Mouse (Mus musculus) heart, postnatal 36 days (tissue): ENCODE results near the gene Lrrc3c. TPM values are rescaled to one million over a fixed set of nuclear protein-coding genes. Genes with fewer than 3 reads are reported as not detected.
"Not testable (repeated sequence)": the region's sequence is repeated elsewhere in the genome, so short reads cannot be mapped to it uniquely, and the experiment has no call there.

Experiments
- DNase-seq, 2 experiments: peaks; one replicate each; pipeline ENCODE4 v3.0.0; 2021 to 2022
- intact Hi-C: fragments of 180-260 bp; cut with DNase I; formaldehyde crosslinking; loops from one replicate; pipeline ENCODE4 v1.15.1; 2025
- total RNA-seq, 2 experiments: library from RNA; stranded (reverse); gene quantifications; 2 replicates each; pipeline ENCODE4 v1.2.3; 2021

Lrrc3c gene
- total RNA-seq, 2 experiments from 2014 or later, result not detected

DNA sequence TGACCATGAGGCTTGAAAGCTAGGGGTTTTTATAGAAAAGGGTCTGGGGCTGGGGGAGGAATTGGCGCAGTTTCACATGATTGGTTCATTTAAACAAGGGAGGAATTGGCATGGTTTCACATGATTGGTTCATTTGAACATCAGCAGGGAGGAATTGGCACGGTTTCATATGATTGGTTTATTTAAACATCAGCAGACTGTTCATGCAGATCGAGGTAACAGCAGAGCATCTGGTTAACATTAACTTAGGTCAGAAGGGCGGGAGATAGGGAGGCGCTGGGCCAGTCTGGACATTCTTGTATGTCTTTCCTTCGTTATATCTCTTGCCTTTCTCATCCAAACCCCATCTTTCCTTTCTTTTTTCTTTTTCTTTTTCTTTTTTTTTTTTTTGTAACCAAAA is 25.9 kb downstream of the Lrrc3c start:
- intact Hi-C loops, DNase-seq: not testable (repeated sequence)

DNA sequence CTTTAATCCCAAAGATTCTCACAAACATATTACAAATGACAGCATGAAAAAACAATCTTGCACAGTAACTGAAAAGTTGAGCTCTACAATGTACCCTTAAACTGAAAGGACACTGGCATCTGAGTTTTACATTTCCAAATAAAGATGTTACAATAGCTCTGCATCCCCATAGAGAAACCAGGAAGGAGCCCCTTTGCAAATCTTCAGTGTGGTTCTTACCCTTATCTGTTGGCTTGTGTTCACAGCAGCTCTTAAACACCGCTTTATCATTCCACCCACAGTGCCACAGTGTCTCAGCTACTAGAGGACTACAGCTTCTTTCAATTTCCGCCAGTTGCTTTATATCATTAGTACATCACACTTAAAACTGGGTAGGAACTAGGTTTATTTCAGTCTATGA is 26.3 kb downstream of the Lrrc3c start:
- DNase-seq, intact Hi-C loops: not testable (repeated sequence)

DNA sequence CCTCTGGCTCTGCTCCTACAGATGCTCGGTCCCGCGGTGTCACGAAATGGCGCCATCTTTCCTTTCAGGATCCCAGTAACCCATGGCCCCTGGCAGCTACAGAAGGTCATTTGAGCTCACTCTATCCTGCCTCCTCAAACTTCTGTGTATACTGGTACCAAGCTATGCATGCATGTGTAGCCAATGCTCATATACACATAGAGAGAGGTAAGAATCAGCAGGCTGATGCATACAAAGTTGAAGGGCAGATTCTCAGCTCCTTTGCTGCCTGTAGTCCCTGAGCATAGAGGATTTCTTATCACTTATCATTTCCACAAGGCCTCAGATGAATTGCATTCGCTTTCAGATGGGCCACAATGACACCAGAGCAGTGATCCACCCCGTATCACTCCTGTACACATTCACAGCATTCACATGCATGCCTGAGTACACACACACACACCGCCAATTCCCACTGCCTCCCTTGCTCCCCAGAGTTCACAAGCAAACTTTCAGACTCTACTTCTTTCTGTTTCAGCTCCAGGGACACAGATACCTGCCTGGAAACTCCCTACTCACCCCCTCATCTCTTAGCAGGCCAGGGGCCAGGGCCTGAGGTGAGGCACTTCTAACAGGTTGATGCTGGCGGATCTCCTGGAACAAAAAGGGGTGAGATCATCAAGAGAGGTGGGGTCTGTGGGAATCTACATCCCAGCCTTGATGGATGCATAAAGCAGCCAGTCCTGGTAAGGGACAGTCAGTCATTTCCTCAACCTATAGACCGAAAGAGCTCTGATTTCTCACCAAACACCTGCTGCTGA is 27.7 kb downstream of the Lrrc3c start, which contains the start of the genes Gm12355 and Gsdma3:
Gene Gm12355, minus strand, starts transcription at position 51 of the 800 bp plus-strand sequence.
Gene Gsdma3, plus strand, starts transcription at position 750 of the 800 bp plus-strand sequence.
- intact Hi-C loops, result no loop called here
- DNase-seq, result no peak

DNA sequence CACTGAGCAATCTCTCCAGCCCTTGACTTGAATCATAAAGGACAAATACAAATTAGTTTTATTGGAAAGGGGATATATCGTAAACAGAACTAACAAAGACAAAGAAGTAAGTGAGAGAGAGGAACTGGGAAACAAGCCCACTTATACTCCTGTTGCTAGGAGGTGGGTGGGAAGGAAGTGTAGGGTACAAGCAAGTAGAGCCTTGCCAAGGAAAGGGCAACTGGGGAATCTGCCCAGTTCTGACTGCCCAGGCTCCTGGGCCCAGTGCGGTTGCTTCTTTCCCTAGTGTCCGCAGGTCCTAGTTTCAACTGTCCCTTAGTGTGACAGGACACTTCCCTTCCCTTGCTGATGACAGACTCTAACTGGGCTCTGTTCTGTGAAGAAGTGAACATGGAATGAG is 30.6 kb downstream of the Lrrc3c start:
- DNase-seq, result no peak
- intact Hi-C loops, result no loop called here

DNA sequence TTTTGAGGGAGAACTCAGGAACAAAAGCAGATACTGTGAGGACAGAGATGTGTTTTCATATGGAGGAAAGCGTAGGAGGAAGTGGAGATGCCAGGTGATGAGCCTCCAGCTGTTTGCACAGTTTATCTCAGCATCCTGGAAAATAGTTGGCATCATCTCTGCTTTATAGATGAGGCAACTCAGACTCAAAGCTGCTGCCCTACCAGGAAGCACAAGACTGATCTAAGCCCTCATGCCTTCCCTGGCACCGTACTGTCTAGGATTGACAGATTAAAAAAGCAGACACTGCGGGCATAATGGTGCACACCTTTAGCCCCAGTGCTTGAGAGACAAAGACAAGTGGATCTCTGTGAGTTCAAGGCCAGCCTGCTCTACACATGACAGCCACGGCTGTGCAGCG is 32.6 kb downstream of the Lrrc3c start:
- intact Hi-C loops, result no loop called here
- no peak for DNase-seq

DNA sequence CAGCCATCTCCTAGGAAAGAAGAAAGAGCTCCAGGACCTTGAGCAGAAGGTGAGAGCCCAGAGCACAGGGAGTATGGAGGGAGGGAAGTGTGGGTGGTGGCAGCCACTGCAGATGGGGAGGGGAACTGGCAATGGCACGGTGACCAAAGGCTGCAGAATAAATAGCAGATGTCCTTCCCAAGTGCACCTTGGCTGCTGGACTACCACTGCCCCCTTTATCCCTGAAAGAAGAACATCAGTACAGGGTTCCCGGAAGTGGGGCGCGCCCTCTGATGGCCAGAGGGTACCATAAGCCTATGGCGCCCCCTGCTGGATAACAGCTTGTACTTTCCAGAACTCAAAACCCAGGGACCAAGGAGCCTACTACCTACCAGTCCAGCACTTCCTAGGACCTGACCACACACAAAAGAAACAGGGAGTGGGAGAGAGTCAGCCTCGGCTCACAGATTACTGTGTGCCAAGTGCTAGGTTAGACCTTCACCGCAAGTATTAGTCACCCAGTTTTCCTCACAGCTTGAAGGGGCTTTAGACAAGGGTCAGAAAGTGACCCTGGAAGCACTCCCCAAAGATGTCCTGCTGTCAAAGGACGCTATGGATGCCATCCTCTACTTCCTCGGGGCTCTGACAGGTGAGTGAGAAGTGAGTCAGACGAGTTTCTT is 37.4 kb downstream of the Lrrc3c start:
- DNase-seq, result not testable (repeated sequence)

DNA sequence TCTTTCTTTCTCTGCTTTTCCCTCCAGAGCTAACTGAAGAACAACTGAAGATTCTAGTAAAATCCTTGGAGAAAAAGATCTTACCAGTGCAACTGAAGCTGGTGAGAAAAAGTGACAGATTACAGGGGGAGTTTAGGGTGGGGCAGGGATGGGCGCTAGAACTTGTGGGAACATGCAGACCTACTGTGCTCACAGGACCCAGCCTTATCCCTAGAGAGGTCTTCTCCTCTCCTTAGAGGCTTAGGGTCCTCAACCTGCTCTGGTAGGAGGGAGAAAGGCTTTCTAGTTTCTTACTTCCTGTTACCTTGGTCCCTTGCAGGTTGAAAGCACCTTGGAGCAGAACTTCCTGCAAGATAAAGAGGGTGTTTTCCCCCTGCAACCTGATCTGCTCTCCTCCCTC is 39.4 kb downstream of the Lrrc3c start:
- intact Hi-C loops, result no loop called here
- no peak for DNase-seq

More for the DNA sequence above, 37.4 kb downstream of the Lrrc3c start:
- intact Hi-C loops, result not testable (repeated sequence)

DNA sequence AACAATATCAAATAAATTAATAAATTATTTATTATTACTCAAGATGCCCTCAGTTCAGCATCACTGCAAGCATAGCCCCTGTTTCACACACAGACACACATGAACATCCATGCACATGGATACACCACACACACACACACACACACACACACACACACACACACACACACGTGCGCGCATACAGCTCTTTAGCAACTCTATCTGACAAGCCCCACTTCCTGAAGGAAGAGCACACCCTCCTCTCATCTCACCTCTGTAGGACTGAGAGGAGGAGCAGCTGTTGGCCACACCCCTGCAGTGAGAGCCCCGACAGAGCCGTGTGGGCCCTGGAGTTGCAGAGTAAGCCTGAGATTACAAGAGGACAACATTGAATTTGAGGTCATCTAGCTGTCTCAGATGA is 42.0 kb downstream of the Lrrc3c start:
- intact Hi-C loops, result no loop called here
- DNase-seq, result no peak

DNA sequence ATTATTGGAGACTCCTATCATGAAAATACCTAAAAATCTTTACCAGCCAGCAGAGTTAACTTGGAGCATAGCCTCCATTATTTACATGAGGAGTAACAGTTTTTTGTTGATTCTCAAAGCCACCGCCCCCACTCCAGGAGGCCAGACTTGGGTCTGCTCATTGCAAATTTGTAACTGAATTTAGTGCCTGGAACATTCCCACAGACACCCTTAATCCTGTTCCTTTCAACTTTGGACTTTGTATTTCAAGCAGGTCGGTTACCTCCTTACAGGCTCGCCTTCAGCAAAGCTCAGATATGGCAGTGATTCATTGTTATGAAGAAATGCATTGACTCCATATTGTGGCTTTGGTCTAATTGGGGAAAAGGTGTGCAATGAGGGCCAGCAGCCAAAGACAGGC is 46.7 kb downstream of the Lrrc3c start:
- DNase-seq, result no peak
- intact Hi-C loops, result no loop called here

DNA sequence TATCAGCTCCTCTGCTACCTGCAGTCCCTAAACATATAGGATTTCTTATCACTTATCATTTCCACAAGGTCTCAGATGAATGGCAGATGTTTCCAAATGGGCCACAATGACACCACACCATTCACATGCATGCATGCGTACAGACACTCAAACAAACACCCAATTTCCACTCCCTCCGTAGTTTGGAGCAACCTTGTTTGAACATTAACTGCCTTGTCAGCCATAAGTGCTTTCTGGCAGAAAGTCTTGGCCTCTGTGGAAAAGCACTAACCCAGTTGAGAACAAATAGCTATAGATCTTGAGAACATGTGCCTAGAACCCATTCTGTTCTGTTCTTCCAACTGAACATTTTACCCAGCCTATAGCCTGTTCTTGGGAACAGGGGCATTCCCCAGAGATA is 47.9 kb downstream of the Lrrc3c start:
- intact Hi-C loops, result no loop called here
- DNase-seq, result no peak

DNA sequence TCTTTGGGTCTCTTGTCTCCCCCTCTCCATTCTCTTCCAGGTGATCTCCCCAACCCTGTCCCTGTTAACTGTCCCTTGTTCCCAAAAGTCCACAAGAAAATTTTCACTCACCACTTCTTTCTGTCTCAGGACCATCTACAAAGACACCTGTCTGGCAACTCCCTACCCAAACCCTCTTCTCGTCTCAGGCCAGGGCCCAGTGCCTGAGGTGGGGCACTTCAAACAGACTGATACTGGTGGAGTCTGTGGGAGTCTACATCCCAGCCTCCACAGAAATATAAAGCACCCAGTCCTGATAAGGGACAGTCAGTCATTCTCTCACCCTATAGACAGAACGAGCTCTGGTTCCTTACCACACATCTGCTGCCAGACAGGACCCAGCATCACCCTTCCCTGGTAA is 48.4 kb downstream of the Lrrc3c start, which contains the start of gene Gsdma2:
Gene Gsdma2, plus strand, starts transcription at position 301 of the 400 bp plus-strand sequence.
- intact Hi-C loops, result no loop called here
- DNase-seq, result no peak

Other genes starting within 250 kb of the Lrrc3c start
- 1 to 10 TPM; 4.6 to 7.0 TPM for gene Ppp1r1b, start 249.9 kb upstream of the Lrrc3c start, total RNA-seq
- 10 to 100 TPM; 21.5 to 26.8 TPM for gene Stard3, start 239.9 kb upstream of the Lrrc3c start, total RNA-seq
- gene Tcap, start 214.5 kb upstream of the Lrrc3c start, total RNA-seq, result 1,000 to 10,000 TPM; 1,783 to 3,188 TPM
- 1 to 10 TPM in 1 of 2 experiments, under 1 TPM in 1; 0.76 to 1.6 TPM for gene Pnmt, start 211.8 kb upstream of the Lrrc3c start, total RNA-seq
- gene Pgap3, start 197.8 kb upstream of the Lrrc3c start, total RNA-seq, result 1 to 10 TPM; 8.5 to 9.2 TPM
- 10 to 100 TPM in 1 of 2 experiments, 1 to 10 TPM in 1; 7.2 to 10.6 TPM for gene Erbb2, start 185.8 kb upstream of the Lrrc3c start, total RNA-seq
- gene Mien1, start 159.3 kb upstream of the Lrrc3c start, total RNA-seq, result 10 to 100 TPM; 53.0 to 66.2 TPM
- gene Grb7, start 151.9 kb upstream of the Lrrc3c start, total RNA-seq, result under 1 TPM; 0.14 to 0.31 TPM
- under 1 TPM; 0.44 to 0.84 TPM for gene Ikzf3, start 52.3 kb upstream of the Lrrc3c start, total RNA-seq
- not detected for gene Zpbp2, start 47.2 kb upstream of the Lrrc3c start, total RNA-seq
- gene Ormdl3, start 10.9 kb upstream of the Lrrc3c start, total RNA-seq, result 10 to 100 TPM; 39.3 to 40.4 TPM
- 1 to 10 TPM; 5.4 to 6.4 TPM for gene Gm12355, start 27.4 kb downstream of the Lrrc3c start, total RNA-seq
- 1 to 10 TPM; 3.0 to 3.3 TPM for gene Gsdma3, start 28.1 kb downstream of the Lrrc3c start, total RNA-seq
- not detected for gene Gsdma2, start 48.5 kb downstream of the Lrrc3c start, total RNA-seq
- gene Gsdma, start 66.1 kb downstream of the Lrrc3c start, total RNA-seq, result not detected
- 100 to 1,000 TPM; 102 to 104 TPM for gene Psmd3, start 84.3 kb downstream of the Lrrc3c start, total RNA-seq
- not detected for gene Csf3, start 103.0 kb downstream of the Lrrc3c start, total RNA-seq
- 10 to 100 TPM; 45.2 to 52.7 TPM for gene Med24, start 131.1 kb downstream of the Lrrc3c start, total RNA-seq
- gene Thra, start 142.3 kb downstream of the Lrrc3c start, total RNA-seq, result 100 to 1,000 TPM; 100 to 111 TPM
- gene Nr1d1, start 177.0 kb downstream of the Lrrc3c start, total RNA-seq, result 100 to 1,000 TPM; 104 to 107 TPM
- 10 to 100 TPM; 74.4 to 75.3 TPM for gene Msl1, start 197.2 kb downstream of the Lrrc3c start, total RNA-seq
- 10 to 100 TPM; 26.1 to 26.2 TPM for gene Casc3, start 206.6 kb downstream of the Lrrc3c start, total RNA-seq
- under 1 TPM; 0.57 to 0.72 TPM for gene Rapgefl1, start 238.5 kb downstream of the Lrrc3c start, total RNA-seq